Mouse (Mus musculus) subcutaneous adipose tissue, adult 2 months (tissue): ENCODE results near the gene Gm38119. TPM values are rescaled to one million over a fixed set of nuclear protein-coding genes. Genes with fewer than 3 reads are reported as not detected.

Experiments
- polyA plus RNA-seq: library from polyadenylated mRNA; depleted of rRNA; stranded (reverse); fragments of >200 nt; gene quantifications from 2 replicates; pipeline ENCODE4 v1.2.3, GENCODE M21; 2012; ENCODE audit warnings: low replicate concordance; rRNA removed

Gene Gm38119
- not detected in 2 replicates for polyA plus RNA-seq

GRCm38 (mm10) chr3:92738996-92739395 lies at the start of gene Gm38119:
TSS of gene Gm38119 (minus strand) at chr3:92739096.

GRCm38 (mm10) chr3:92778799-92779198 lies 39.9 kb upstream of the Gm38119 start, which contains the start of gene Lce1i:
TSS of gene Lce1i (minus strand) at chr3:92778899.

GRCm38 (mm10) chr3:92764965-92765364 lies 26.1 kb upstream of the Gm38119 start, which contains the start of gene Lce1h:
TSS of gene Lce1h (minus strand) at chr3:92765065.

GRCm38 (mm10) chr3:92752238-92752637 lies 13.3 kb upstream of the Gm38119 start, which contains the start of gene Lce1g:
TSS of gene Lce1g (minus strand) at chr3:92752338.

GRCm38 (mm10) chr3:92720250-92720649 lies 18.6 kb downstream of the Gm38119 start, which contains the start of gene Lce1f:
TSS of gene Lce1f (minus strand) at chr3:92720350.

GRCm38 (mm10) chr3:92708974-92709373 lies 29.9 kb downstream of the Gm38119 start, which contains the start of gene Lce1e:
TSS of gene Lce1e (minus strand) at chr3:92709074.

Other genes starting within 250 kb of the Gm38119 start
- not detected in 2 replicates for gene Sprr4, start 238.6 kb downstream of the Gm38119 start, polyA plus RNA-seq
- gene 2310046K23Rik, start 204.6 kb downstream of the Gm38119 start, polyA plus RNA-seq, result not detected in 2 replicates
- gene Ivl, start 165.4 kb downstream of the Gm38119 start, polyA plus RNA-seq, result 0.31 TPM in 1 of 2 replicates, not detected in the other
- not detected in 2 replicates for gene Smcp, start 150.1 kb downstream of the Gm38119 start, polyA plus RNA-seq
- gene 2210017I01Rik, start 131.6 kb downstream of the Gm38119 start, polyA plus RNA-seq, result not detected in 2 replicates
- not detected in 2 replicates for gene Lce6a, start 117.4 kb downstream of the Gm38119 start, polyA plus RNA-seq
- not detected in 2 replicates for gene Lce1a1, start 90.8 kb downstream of the Gm38119 start, polyA plus RNA-seq
- not detected in 2 replicates for gene Lce1b, start 82.2 kb downstream of the Gm38119 start, polyA plus RNA-seq
- gene Lce1a2, start 68.8 kb downstream of the Gm38119 start, polyA plus RNA-seq, result not detected in 2 replicates
- not detected in 2 replicates for gene Lce1c, start 59.8 kb downstream of the Gm38119 start, polyA plus RNA-seq
- gene Lce1d, start 51.9 kb downstream of the Gm38119 start, polyA plus RNA-seq, result not detected in 2 replicates
- gene Lce1e, start 30.0 kb downstream of the Gm38119 start, polyA plus RNA-seq, result not detected in 2 replicates
- not detected in 2 replicates for gene Lce1f, start 18.7 kb downstream of the Gm38119 start, polyA plus RNA-seq
- not detected in 2 replicates for gene Lce1g, start 13.2 kb upstream of the Gm38119 start, polyA plus RNA-seq
- not detected in 2 replicates for gene Lce1h, start 26.0 kb upstream of the Gm38119 start, polyA plus RNA-seq
- gene Lce1i, start 39.8 kb upstream of the Gm38119 start, polyA plus RNA-seq, result not detected in 2 replicates
- gene Lce1j, start 51.4 kb upstream of the Gm38119 start, polyA plus RNA-seq, result not detected in 2 replicates
- gene Lce1k, start 68.8 kb upstream of the Gm38119 start, polyA plus RNA-seq, result not detected in 2 replicates
- not detected in 2 replicates for gene Kprp, start 88.2 kb upstream of the Gm38119 start, polyA plus RNA-seq
- gene Lce1l, start 112.2 kb upstream of the Gm38119 start, polyA plus RNA-seq, result not detected in 2 replicates
- gene 2310050C09Rik, start 131.1 kb upstream of the Gm38119 start, polyA plus RNA-seq, result not detected in 2 replicates
- gene Lce3a, start 187.1 kb upstream of the Gm38119 start, polyA plus RNA-seq, result not detected in 2 replicates
- not detected in 2 replicates for gene Lce3b, start 193.9 kb upstream of the Gm38119 start, polyA plus RNA-seq
- gene Lce3c, start 205.4 kb upstream of the Gm38119 start, polyA plus RNA-seq, result 0.27 TPM in 1 of 2 replicates, not detected in the other
- gene Lce3d, start 218.3 kb upstream of the Gm38119 start, polyA plus RNA-seq, result not detected in 2 replicates
- not detected in 2 replicates for gene Lce3e, start 228.0 kb upstream of the Gm38119 start, polyA plus RNA-seq